Mouse (Mus musculus) frontal cortex, postnatal 10 days (tissue): ENCODE results near the gene Olfr667.
"Not testable (repeated sequence)": the region's sequence is repeated elsewhere in the genome, so short reads cannot be mapped to it uniquely, and the experiment has no call there.

ENCODE experiments used
- DNase-seq, 2 experiments: peaks; one replicate each; pipeline ENCODE4 v3.0.0; 2022; ENCODE audit warnings: low spot score in 2 of 2, mixed read lengths in 1 of 2

Olfr667 gene

DNA sequence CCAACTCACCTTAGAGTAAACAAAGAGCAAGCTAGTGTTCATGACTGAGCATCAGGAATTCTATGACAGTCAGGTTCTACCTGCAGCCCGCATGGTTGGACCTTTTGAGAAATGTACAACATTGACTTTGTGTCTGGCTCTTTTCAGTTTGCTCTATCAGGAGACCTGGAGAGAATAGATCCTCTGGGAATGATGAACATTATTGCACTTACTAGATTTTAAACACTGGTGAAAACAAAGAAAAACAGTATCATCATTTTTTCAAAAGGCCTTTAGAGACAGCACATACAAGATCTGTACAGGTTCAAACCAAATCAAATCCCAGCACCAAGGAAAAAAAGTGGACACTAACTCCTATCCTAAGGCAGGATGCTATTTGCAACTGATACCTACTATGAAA, at the start of gene Olfr667:
Gene Olfr667, minus strand, starts transcription at position 101 of the 400 bp plus-strand sequence.
- DNase-seq, result no peak

DNA sequence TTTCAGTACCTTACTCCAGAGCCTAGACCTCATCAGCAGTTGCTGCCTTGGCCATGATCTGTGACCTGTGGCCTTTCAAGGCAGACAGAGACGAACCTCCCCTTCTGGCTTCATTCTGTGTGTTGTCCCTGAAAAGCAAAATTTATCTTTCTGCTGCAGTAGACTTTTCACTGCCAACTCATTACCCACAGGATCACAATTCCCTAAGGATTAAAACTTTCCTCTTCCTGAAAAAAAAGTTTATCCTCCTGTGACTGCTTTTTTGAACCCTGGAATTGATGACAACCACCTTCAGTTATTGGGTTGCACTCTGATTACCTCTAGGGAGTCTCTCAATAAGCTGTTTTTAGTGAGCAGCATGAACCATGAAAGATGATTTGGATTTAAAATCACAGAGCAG, 41.2 kb upstream of the Olfr667 start, which contains the start of gene Olfr670:
Gene Olfr670, minus strand, starts transcription at position 101 of the 400 bp plus-strand sequence.
- no peak for DNase-seq

DNA sequence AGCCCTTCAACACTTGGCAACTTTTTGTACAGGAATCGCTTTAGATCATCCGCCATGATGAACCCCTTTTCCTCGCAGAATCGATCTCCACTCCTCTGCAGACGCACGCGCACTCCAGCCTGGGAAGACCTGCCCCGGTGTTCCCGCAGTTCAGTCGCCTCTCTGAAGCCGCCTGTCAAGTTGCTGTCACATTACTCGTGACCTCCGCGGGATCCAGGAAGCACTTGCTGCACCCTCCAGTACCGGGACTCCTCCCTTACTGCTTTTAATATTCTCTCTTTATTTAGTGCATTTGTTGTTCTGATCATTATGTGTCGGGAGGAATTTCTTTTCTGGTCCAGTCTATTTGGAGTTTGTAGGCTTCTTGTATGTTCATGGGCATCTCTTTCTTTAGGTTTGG, 29.0 kb upstream of the Olfr667 start:
- not testable (repeated sequence) for DNase-seq

DNA sequence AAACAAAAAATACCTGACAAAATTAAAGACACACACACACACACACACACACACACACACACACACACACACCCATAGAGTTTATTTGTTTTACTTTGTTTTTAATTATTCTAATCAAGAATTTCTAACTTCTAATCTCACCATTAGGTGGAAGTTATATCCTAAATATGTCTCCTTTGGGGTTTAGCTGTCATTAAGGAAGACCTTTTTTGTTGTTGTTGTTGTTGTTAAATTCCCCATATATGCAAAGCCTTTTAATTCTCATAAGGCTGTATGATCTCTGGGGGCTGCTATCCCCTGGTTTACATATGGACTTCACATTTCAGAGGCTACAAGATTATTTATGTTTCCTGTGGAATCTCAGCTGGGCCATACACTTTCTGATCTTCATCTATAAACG, 12.7 kb upstream of the Olfr667 start, which contains the start of gene Olfr669:
Gene Olfr669, plus strand, starts transcription at position 301 of the 400 bp plus-strand sequence.
- no peak for DNase-seq

DNA sequence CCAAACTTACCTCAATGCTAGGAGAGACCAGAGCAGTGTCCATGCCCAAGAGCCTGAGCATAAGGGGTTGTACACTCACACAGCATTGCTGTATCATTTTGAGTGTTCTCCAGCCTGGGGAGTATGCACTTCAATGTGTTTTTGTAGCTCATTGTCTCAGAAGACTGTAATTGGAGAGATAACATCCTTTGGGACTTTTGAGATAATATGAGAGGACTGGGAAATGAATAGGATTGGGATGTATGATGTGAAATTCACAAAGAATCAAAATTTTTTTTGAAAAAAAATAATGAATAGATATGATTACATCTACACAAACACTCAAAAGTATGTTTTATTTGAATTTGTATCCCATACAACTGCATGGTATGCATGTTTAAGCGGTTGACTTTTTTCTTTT, 6.7 kb upstream of the Olfr667 start, which contains the start of gene Olfr668:
Gene Olfr668, minus strand, starts transcription at position 101 of the 400 bp plus-strand sequence.
- no peak for DNase-seq

DNA sequence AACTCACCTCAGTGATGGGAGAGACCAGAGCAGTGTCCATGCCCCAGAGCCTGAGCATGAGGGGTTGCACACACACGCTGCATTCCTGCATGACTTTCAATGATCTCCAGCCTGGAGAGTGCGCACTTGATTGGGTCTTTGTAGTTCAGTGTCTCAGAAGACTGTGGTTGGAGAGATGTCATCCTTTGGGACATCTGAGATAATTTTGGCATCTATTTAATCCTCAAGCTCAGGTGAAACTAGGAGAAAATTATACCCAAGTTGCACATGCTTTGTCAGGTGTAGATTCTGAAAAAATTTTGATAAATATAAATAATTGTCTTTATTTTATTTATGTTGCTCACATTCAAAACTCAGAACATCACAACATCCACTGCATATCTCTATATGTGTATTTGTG, 25.4 kb downstream of the Olfr667 start, which contains the start of gene Olfr666:
Gene Olfr666, minus strand, starts transcription at position 101 of the 400 bp plus-strand sequence.
- DNase-seq, result no peak

DNA sequence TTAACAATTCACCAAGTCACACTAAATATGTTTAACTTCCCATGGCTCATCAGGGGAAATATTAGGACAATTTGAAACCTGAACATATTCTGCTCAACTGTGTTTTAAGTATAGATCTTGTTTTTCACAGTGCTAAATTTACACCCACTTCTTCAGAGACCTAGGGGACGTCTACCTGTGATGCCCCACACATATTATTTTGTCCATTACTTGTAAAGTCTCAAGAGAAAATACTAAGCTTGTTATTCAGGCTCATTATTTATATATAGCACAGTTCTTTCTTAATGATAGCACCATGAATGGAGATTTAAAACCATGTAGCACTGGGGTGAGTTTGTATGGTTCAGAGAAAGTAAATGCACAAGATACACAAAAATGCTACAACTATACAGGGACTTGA, 43.6 kb downstream of the Olfr667 start, which contains the start of gene Olfr665:
Gene Olfr665, plus strand, starts transcription at position 301 of the 400 bp plus-strand sequence.
- no peak for DNase-seq
